Mouse (Mus musculus): ENCODE measurements around the gene Akirin1. TPM values are rescaled to one million over a fixed set of nuclear protein-coding genes. Genes with fewer than 3 reads are reported as not detected.

Gene Akirin1
- total RNA-seq (2012; rRNA removed) (27.9 and 33.3 TPM in 2 replicates), total RNA-seq (2014; rRNA removed) (52.1 and 55.1 TPM in 2 replicates), polyA plus RNA-seq (2012; ENCODE audit: insufficient read length, low read depth) (35.6 and 37.3 TPM in 2 replicates)

DNA sequence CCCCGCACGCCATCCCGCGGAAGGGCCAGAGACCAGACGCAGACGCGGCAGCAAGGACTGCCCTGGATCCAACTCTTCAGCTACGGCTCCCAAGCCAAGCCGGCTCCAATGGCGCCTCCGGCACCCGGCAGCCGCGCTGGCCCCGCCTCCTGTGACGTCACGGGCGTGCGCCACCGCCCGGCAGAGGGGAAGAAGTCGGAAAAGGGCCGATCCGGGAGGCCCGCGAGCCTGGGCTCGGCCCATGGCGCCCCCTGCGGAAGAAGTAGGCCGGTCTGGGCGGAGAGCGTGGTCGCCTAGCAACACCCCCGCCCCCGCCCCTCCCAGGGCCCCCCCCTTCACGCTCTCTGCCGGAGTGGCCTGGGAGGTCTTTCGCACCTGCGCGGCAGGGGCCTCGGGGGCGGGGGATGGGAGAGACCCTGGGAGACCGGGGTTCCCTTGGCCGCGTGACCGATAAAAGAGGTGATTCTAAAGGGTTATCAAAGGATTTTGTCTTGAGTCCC, at the start of gene Akirin1:
Gene Akirin1 (minus strand): TSS at position 194 of the 500 bp plus-strand sequence.
- peaks cover 0 to 14% of the 10 kb centered on the region in 2 experiments for H3K36me3 ChIP-seq (replicated peaks in 1 of 2; ENCODE audit: control insufficient read depth in 1 of 2, insufficient read depth in 1 of 2, low read length in 1 of 2)
- peak; percentile 92 for DNase-seq (ENCODE audit: extremely low read depth)
- dilution Hi-C loops (cut with MboI; ENCODE audit: extremely low pct_ligation_motif_present, extremely low pct_unique_long_range_greater_than_20kb, low sequenced_read_pairs) (no loop called here), in situ Hi-C loops (cut with MboI; ENCODE audit: low pct_ligation_motif_present, low pct_unique_long_range_greater_than_20kb, low sequenced_read_pairs) (no loop called here)
- H3K9me3 ChIP-seq (replicated peaks; ENCODE audit: low read length): no peaks in the 10 kb centered on the region
- H3K79me2 ChIP-seq (replicated peaks; ENCODE audit: control insufficient read depth, extremely low read depth, insufficient read depth, poor library complexity, severe bottlenecking): peaks cover 46% of the 10 kb centered on the region
- H3K27me3 ChIP-seq (replicated peaks): peaks cover 2% of the 10 kb centered on the region
- H3K27ac ChIP-seq (ENCODE audit: insufficient read depth, low read depth): peak within 1 kb of the TSS; percentile 44; the same call in 1 of the 2 replicates
- peak within 1 kb of the TSS; percentile 90 to 97 (median 93) for H3K4me3 ChIP-seq (replicated peaks in 1 of 3; ENCODE audit: low read depth in 2 of 3, low read length in 2 of 3, poor library complexity in 1 of 3)
- H3K9ac ChIP-seq (ENCODE audit: insufficient read depth, low read depth): peak within 1 kb of the TSS; percentile 97
- peak within 1 kb of the TSS; percentile 93 for H3K4me2 ChIP-seq (ENCODE audit: insufficient read depth, low read depth, poor library complexity, severe bottlenecking)
- H3K4me1 ChIP-seq (ENCODE audit: control insufficient read depth in 1 of 2, insufficient read depth in 2 of 2): peaks cover 12 to 40% of the 10 kb centered on the region in 2 experiments
- TF ChIP-seq POLR2A (IDR thresholded peaks at IDR 0.05; ENCODE audit: low read depth, low read length) (peak; percentile 84), MYC (IDR thresholded peaks at IDR 0.05; ENCODE audit: low read depth, low read length) (0 out of 2 replicates have a peak, but pooled peaks have one; percentile 52), JUN (IDR thresholded peaks at IDR 0.05; ENCODE audit: insufficient read depth, low read depth, low read length) (no peak), SIN3A (IDR thresholded peaks at IDR 0.05; ENCODE audit: low read length) (peak; percentile 84), KAT2A (IDR thresholded peaks at IDR 0.05; ENCODE audit: insufficient replicate concordance, low read length) (peak; percentile 67; the same call in 1 of the 2 replicates), USF2 (conservative IDR thresholded peaks at IDR 0.05; ENCODE audit: low read depth, low read length) (no peak), ELF1 (IDR thresholded peaks at IDR 0.05; ENCODE audit: low read depth, low read length) (peak; percentile 84), E2F4 (IDR thresholded peaks at IDR 0.05; ENCODE audit: insufficient replicate concordance, low read depth, low read length) (no peak), TBP (conservative IDR thresholded peaks at IDR 0.05; ENCODE audit: low read depth, low read length) (0 out of 2 replicates have a peak, but pooled peaks have one; percentile 23), HCFC1 (IDR thresholded peaks at IDR 0.05; ENCODE audit: low read depth, low read length) (peak; percentile 78), JUND (conservative IDR thresholded peaks at IDR 0.05; ENCODE audit: low read depth, low read length) (no peak), ZMIZ1 (IDR thresholded peaks at IDR 0.05; ENCODE audit: low read depth, low read length) (peak; percentile 64; the same call in 1 of the 2 replicates), IRF4 (IDR thresholded peaks at IDR 0.05; ENCODE audit: low read depth, low read length) (peak; percentile 68), CHD2 (IDR thresholded peaks at IDR 0.05; ENCODE audit: low read length) (peak; percentile 87), UBTF (IDR thresholded peaks at IDR 0.05; ENCODE audit: low read depth, low read length) (no peak), CHD1 (IDR thresholded peaks at IDR 0.05; ENCODE audit: low read depth, low read length) (peak; percentile 98), POLR2AphosphoS2 (IDR thresholded peaks at IDR 0.05; ENCODE audit: low read depth, low read length) (peak; percentile 47; the same call in 1 of the 2 replicates), EP300 (IDR thresholded peaks at IDR 0.05; ENCODE audit: low read length) (no peak; the same call in 1 of the 2 replicates), NRF1 (IDR thresholded peaks at IDR 0.05; ENCODE audit: low read depth, low read length) (peak; percentile 79), USF1 (IDR thresholded peaks at IDR 0.05; ENCODE audit: low read depth, low read length) (no peak), MAX (IDR thresholded peaks at IDR 0.05; ENCODE audit: low read length) (peak; percentile 65; the same call in 1 of the 2 replicates), RCOR1 (conservative IDR thresholded peaks at IDR 0.05; ENCODE audit: low read depth, low read length) (no peak; the same call in 1 of the 2 replicates), ZC3H11A (IDR thresholded peaks at IDR 0.05; ENCODE audit: low read depth, low read length) (no peak), SMC3 (IDR thresholded peaks at IDR 0.05; ENCODE audit: low read depth, low read length) (no peak), ETS1 (conservative IDR thresholded peaks at IDR 0.05; ENCODE audit: low read depth, low read length) (peak; percentile 12; the same call in 1 of the 2 replicates), MXI1 (IDR thresholded peaks at IDR 0.05; ENCODE audit: low read depth, low read length) (peak; percentile 83), ZKSCAN1 (IDR thresholded peaks at IDR 0.05; ENCODE audit: borderline replicate concordance, low read depth, low read length) (no peak), TCF12 (IDR thresholded peaks at IDR 0.05; ENCODE audit: low read depth, low read length) (peak; percentile 90), MAZ (IDR thresholded peaks at IDR 0.05; ENCODE audit: low read depth, low read length) (peak; percentile 95), MAFK (IDR thresholded peaks at IDR 0.05; ENCODE audit: insufficient replicate concordance, low read length) (no peak; the same call in 1 of the 2 replicates), ZNF384 (IDR thresholded peaks at IDR 0.05; ENCODE audit: low read depth, low read length) (no peak), RAD21 (IDR thresholded peaks at IDR 0.05; ENCODE audit: low read depth, low read length) (peak; percentile 14), MEF2A (IDR thresholded peaks at IDR 0.05; ENCODE audit: borderline replicate concordance, low read depth, low read length) (peak; percentile 65; the same call in 1 of the 2 replicates), GABPA (IDR thresholded peaks at IDR 0.05; ENCODE audit: insufficient replicate concordance, low read depth, low read length) (no peak), NELFE (IDR thresholded peaks at IDR 0.05; ENCODE audit: low read depth, low read length) (peak; percentile 82), PAX5 (IDR thresholded peaks at IDR 0.05; ENCODE audit: low read length) (no peak), BHLHE40 (IDR thresholded peaks at IDR 0.05; ENCODE audit: low read depth, low read length) (peak; percentile 63), CTCF (conservative IDR thresholded peaks at IDR 0.05 in 1 of 2, IDR thresholded peaks at IDR 0.05 in 1 of 2; ENCODE audit: low read depth in 2 of 2, low read length in 2 of 2) (peak in 1 of 2 experiments; percentile 63; a peak in 2 of 4 replicates)

Measured in CH12.LX (cell line).